Mouse (Mus musculus): ENCODE results near the gene Cers6.

Gene Cers6

DNA sequence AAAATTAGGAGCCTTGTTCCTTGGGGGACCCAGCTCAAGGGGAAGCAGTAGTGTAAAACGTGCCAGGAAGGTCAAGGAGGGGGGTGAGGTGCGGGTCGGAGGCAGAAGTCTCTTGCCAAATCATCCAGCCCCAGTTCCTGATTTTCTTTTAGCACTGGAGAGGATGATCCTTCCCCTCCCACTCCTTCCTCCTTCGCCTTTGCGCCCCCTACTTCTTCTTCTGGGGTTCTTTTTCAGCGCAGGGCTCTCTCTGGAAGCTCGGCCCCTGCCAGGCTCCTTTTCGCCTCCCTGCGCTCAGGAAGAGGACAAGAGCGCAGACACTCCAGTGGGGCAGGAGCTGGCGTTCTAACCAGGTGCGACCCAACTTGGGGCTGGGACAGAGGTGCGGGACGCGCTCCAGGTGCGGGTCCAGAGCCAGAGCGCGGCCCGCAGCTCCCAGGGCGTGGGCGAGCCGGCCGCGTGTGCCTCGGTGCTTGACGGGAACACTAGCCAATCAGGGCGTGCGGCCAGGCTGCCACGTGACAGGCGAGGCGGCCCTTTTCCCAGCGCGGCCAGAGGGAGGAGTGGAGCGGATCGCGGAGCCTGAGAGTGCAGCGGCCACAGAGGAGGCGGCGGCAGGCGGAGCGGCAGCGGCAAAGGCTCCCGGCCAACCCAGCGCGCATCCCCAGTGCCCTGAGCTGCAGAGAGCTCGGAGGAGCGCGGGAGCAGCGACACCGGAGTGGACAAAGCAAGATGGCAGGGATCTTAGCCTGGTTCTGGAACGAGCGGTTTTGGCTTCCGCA, at the start of gene Cers6:
Gene Cers6 (plus strand): TSS at position 538 of the 782 bp plus-strand sequence.
- peak; percentile 97 for DNase-seq (ENCODE audit: low spot score)

GRCm38 (mm10) chr2:68814409-68814808, 46.8 kb upstream of the Cers6 start:
- no peak for DNase-seq (ENCODE audit: low spot score)

- DNase-seq (ENCODE audit: low spot score): no peak
Measured at GRCm38 (mm10) chr2:68819040-68819439, 42.2 kb upstream of the Cers6 start.

DNA sequence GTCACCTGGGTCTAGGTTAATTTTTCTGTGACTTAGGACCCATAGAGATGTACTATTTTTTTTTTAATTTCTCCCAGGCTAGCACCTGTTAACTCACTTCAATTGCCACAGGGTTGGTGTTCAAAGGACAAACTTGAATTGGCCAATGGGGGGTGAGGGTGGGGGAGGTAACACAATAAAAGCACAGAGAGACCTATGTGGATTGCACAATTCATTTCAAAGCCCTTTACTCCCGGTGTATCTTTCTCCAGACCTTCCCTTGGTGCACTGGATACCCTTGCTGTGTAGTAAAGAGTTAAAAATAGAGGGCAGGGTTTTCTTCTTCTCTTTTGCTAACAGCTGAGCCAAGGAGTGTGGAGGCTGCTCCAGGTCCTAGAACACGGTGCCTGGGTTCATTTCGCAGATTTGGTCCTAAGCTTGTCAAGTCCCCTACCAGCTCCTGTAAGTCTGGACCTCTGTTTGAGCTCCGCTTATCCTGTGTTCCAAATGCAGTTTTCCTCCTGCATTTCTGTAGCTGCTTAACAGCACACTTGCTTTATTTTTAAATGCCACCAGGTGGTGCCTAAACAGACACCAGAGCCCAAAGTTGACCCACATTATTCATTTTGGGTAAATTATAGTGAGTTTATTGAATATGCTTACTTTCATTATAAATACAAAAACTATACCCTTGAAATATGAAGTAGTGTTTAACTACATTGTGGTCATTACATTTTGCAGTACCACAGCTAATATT, 38.9 kb upstream of the Cers6 start:
- no peak for DNase-seq (ENCODE audit: low spot score)

- DNase-seq (ENCODE audit: low spot score): no peak
Measured at GRCm38 (mm10) chr2:68825326-68826020, 35.8 kb upstream of the Cers6 start.

DNA sequence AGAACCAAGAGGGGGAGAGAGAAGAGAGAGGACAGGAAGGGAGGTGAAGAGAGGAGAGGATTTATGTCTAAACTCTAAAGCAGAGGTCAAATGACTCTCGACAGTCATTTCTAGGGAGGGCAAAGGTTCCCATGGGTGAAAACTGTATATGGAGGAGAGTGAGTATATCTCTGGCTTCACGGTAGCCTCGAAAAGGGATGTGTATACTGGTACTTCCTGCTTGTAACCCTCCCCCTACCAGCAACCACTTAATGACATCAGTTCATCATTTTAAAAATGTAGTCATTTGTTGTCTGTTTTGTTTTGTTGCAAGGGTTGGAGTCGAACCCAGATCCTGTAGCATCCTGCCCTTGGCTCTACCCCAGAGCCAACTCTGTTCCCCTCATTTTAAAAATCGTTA, 17.9 kb upstream of the Cers6 start:
- DNase-seq (ENCODE audit: low spot score): no peak

DNA sequence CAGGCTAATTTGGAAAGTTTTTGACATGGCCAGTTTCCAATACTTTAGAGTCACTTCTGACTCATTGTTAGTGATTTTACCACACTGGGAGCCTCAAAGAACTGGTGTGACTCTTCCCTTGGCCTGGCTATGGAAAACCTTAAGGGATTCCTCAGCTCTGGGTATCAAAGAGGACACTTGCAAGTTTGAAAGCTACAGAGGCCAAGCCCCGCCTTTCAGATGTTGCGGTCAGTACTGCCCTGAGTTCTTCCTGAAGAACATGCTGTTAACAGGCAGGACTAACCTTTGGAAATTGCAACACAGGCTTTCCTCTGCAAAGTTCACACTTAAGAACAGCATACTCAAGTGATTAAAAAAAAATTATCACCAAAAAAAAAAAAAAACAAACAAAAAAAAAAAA, 16.7 kb upstream of the Cers6 start:
- DNase-seq (ENCODE audit: low spot score): no peak

DNA sequence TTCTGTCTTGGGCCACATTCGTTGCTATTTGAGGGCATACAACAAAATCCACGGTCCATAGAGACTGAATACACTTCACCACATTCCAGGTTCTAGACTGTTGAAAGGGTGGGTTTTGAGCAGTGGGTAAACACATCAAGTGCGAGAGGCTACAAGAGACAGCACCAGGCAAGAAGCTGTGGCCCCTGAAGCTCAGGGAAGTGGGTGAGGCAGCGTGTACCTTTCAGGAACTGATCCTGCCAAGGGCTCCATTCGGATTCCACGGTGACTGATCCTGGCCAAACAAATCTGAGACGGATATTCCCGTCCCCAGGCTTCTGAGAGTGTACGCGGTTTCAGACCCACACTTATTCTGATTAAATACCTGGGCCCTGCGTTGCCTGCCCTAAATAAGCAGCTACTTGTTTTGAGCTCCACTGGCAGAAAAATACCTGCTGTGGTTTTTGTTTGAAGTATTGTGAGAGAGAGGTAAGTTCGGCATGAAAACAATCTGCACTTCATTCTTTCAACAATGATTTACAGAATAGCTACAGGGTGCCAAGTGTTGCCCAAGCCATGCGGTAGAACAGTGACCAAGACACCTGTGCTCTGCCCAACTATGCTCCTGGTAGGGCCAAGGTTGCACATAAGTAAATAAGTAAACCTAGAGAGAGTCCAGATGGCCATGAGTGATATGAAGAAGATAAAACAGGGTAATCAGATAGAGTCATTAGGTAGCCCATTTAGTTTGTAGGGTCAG, 16.1 kb upstream of the Cers6 start:
- no peak for DNase-seq (ENCODE audit: low spot score)

DNA sequence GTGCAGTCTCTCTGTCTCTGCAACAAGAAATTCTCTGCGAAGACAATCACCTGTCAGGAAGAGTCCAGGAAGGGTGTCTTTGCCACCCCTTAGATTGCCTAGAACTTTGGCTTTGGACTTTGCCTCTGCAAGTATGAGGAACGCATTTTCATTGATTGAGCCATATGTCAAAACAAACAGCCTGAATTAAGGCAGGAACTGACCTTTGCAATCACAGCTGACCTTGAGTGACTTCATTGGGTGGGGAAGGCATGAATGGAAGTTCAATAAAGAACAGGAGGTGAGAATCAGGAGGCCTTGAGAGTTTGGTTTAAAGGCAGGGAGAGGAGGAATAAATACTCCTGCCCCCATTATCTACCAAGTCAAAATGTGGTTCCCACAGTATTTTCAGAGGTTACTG, 850 bp upstream of the Cers6 start:
- DNase-seq (ENCODE audit: low spot score): no peak

- DNase-seq (ENCODE audit: low spot score): peak; percentile 52
Measured at GRCm38 (mm10) chr2:68861721-68862463, 651 bp downstream of the Cers6 start.

DNA sequence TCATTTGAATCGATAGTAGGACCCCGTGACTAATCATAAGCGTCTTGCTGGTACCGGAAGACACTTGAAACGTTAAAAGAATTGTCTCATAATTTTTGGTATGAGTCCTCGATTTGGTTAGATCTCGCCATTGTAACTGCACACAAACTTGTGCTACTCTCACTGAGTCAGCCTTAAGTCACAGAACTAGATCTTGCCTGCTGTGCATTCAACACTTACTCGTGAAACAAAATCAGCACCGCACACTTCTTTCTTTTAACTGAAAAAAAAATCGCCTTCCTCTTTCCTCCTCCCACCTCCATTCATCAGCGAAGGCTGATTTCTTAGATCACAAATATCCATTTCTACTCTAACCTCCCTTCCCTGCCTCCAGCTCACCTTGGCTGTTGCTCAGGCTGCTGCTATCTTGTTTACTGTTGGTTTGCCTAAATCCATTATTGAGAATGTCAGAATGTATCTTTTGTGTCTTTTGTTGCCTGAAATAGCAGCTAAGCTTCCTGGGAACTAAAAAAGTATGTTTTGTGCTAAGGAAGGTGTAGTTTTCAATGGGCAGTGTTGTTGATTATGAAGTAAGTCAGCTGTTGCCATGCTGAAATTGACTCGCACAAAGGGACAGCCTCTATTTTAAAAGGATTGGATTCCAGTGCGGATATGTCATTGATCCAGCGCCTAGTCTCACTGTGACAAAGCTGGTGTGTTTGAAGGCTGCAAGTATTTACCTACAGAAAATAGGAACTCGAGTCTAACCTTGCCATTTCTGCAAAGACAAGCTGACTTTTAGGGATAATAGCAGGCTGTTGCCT, 1.4 kb downstream of the Cers6 start:
- DNase-seq (ENCODE audit: low spot score): no peak

GRCm38 (mm10) chr2:68863561-68863960, 2.3 kb downstream of the Cers6 start:
- no peak for DNase-seq (ENCODE audit: low spot score)

DNA sequence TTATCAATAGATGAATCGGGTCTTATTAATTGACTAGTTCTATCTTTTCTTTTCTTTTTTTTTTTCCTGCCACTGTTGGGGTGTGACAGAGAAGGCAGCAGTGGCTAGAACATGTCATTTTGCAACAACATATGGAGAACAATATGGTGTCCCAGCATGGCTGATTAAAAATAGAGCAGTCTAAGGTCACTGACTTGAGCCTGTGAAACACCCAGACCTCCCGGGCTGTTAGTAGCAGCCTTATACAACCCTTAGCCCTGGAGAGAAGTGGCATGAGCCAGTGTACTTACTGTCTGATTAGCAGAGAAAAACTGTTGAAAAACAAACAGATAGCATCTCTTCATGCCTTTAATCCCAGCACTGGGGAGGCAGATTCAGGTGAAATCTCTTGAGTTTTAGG, 3.1 kb downstream of the Cers6 start:
- DNase-seq (ENCODE audit: low spot score): no peak

- DNase-seq (ENCODE audit: low spot score): no peak
Measured at GRCm38 (mm10) chr2:68867148-68867547, 5.9 kb downstream of the Cers6 start.

DNA sequence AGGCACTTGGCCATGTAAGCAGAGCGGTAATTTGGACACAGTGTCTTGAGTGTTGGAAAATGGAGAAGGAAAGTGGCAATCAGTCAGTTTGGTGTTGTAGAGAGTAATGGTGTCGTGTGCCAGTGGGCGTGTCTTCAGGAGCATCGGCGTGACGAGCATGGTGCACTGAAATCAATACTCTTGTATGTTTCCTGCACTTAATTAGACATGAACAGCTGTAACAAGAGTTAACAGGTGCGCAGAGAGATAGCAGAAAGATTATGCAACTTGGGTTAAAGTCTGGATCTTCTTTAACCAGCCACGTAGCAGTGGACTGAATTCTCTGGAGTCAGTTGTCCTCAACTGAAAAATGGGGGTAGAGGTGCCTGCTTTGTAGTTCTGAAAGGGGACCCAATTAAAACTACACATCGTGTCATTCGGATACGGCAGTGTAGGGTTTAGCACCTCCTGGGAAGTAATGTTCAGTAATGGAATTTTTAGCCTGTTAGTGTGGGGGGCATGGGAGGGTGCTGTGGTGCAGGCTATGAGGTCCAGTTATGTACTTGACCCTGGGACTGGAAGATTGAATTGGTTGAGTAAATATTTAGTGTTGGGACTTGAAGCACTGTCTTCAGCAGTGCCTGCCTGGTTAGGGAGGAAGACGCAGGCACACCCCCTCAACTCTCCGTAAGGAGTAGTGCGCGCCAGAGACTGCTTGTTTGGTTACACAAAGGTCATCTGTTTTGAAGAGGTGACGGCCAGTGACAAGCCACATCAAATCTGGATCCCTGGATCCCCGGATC, 9.9 kb downstream of the Cers6 start:
- DNase-seq (ENCODE audit: low spot score): no peak

DNA sequence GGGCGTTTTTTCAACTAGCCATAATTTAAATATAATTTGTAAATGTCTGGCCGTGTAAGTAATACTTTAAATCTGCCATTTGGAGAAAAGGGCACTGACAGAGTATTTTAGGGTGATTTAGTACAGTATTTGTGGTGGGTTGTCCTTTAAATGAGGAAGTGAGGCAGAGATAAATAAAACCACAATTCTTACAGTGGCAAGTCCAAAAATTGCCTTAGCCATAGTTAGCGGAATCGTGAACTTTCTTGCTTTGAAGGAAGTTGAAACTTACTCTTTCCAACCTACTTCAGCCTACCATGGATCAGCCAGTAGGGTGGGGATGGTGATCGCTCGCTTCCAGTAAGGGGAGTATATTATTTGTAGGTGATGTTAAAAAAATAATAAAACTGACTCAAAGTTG, 11.8 kb downstream of the Cers6 start:
- DNase-seq (ENCODE audit: low spot score): no peak

DNA sequence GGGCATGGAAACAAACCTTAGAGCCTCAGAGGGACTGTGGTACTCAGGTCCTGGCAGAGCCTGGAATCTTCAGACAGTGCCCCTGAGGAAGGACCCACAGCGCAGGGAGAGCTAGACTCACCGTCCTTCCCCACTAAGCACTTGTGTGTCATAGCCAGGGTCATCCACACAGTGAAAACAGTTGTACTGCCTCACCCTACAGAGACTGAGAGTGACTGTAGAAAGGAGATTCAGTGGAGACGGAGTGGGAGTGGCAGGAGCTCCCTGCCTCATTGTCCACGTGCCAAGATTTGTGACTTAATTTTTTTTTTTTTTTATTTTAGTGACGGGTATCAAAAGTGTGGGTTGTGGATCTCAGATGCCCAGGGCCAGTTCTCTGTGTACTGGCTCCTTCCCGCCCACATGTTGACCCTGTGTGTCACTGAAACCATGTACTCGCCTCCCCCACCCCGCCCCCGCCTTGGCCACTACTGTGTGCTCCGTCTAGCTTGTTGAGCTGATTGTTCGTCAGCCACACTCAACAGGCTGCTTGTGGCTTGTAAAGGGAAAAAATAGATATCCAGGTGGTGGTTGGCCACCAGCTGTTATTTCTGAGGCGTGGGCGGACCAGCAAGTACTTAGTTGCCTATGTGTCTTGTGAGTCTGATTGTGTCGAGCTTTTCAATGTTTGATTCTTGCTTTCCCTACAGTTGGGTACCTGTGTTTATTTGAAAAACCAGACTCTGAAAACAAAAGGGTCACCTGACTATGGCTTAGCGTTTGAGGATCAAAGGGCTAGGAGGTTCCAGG, 12.6 kb downstream of the Cers6 start:
- peak; percentile 51 for DNase-seq (ENCODE audit: low spot score)

GRCm38 (mm10) chr2:68874575-68874974, 13.3 kb downstream of the Cers6 start:
- DNase-seq (ENCODE audit: low spot score): no peak

GRCm38 (mm10) chr2:68879071-68879651, 17.9 kb downstream of the Cers6 start:
- DNase-seq (ENCODE audit: low spot score): no peak
